In the genomic region with DNA sequence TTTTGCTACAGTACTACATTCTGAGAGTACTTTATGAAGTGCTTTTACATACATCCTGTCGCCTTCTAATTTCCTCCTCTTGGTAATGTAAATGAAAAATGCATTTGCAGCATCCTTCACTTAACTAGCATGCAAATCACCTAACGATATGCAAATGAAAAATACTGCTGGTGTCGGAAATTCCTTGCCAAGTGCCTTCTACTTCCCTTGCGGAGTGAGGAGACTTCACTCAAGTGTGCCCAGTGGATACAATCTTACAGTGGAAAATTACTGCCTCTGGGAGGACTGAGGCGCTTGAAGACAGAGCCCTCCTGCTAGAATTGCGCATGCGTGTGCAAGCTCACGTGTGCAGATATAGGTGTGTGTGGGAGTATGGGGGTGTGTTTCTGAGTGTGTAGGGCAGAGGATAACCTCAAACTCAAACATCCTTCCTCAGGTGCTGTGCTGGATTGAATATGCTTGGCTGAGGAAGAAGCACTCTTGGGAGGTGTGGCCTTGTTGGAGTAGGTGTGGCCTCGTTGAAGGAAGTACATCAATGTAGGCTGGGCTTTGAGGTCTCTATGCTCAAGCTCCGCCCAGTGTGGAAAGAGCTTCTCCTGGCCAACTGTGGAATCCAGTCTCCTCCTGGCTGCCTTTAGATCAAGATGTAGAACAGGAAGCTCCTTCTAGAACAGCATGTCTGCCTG, we compare ENCODE assay signal across 22 mouse cellular contexts. TPM values are rescaled to one million over a fixed set of nuclear protein-coding genes. Genes with fewer than 3 reads are reported as not detected.
A peak's percentile ranks its signal among the peaks of the same experiment; 100 is the strongest.
DNase-seq lines count a peak whose midpoint lies in the region; ATAC-seq lines count a peak whose summit lies in the region.
"Had no signal": no experiment of that assay in that cellular context is flagged by ENCODE, and none has a peak within 500 bp of the region (broad histone marks: within the 10 kb centered on the region; RNA-seq: fewer than 3 reads in every experiment).

No protein-coding gene starts in this region.

- no peak overlapping the region for H3K4me3 ChIP-seq in forebrain, embryonic 14.5 days (ENCODE audit: low read depth, low read length)
- no peak overlapping the region for H3K4me3 ChIP-seq in forebrain, embryonic 10.5 days
- no peak overlapping the region for H3K4me3 ChIP-seq in liver, embryonic 12.5 days
- H3K4me3 ChIP-seq: embryonic facial prominence, embryonic 10.5 days; erythroblast, embryonic 14.5 days; gastrocnemius, adult 2 months; liver, embryonic 13.5 days; midbrain, embryonic 10.5 days; stomach, embryonic 15.5 days had no signal

- H3K4me1 ChIP-seq in forebrain, embryonic 14.5 days (ENCODE audit: control insufficient read depth, insufficient read depth, low read length) = peaks cover 3% of the 10 kb centered on the region
- H3K4me1 ChIP-seq in forebrain, embryonic 10.5 days = no peaks in the 10 kb centered on the region
- H3K4me1 ChIP-seq in liver, embryonic 12.5 days = no peaks in the 10 kb centered on the region
- H3K4me1 ChIP-seq: embryonic facial prominence, embryonic 10.5 days; liver, embryonic 13.5 days; midbrain, embryonic 10.5 days; stomach, embryonic 15.5 days had no signal

- no peaks in the 10 kb centered on the region for H3K27me3 ChIP-seq in forebrain, embryonic 14.5 days (replicated peaks; ENCODE audit: control insufficient read depth, insufficient read depth, low read length)
- H3K27me3 ChIP-seq in forebrain, embryonic 10.5 days (ENCODE audit: poor library complexity, severe bottlenecking) = no peaks in the 10 kb centered on the region
- peaks cover 10% of the 10 kb centered on the region; the same call in 1 of the 2 replicates for H3K27me3 ChIP-seq in liver, embryonic 12.5 days (replicated peaks)
- H3K27me3 ChIP-seq: liver, embryonic 13.5 days; stomach, embryonic 15.5 days had no signal

- no peaks in the 10 kb centered on the region for H3K36me3 ChIP-seq in forebrain, embryonic 14.5 days (ENCODE audit: control insufficient read depth, insufficient read depth, low read length)
- H3K36me3 ChIP-seq in forebrain, embryonic 10.5 days (replicated peaks) = no peaks in the 10 kb centered on the region
- no peaks in the 10 kb centered on the region for H3K36me3 ChIP-seq in liver, embryonic 12.5 days
- H3K36me3 ChIP-seq: embryonic facial prominence, embryonic 10.5 days; liver, embryonic 13.5 days; midbrain, embryonic 10.5 days; stomach, embryonic 15.5 days had no signal

- 67% methylated on average over 10 of the region's 10 CpGs for WGBS in forebrain, embryonic 14.5 days
- WGBS in forebrain, embryonic 10.5 days = 88% methylated on average over 10 of the region's 10 CpGs
- WGBS in liver, embryonic 12.5 days (ENCODE audit: insufficient replicate concordance) = 64% methylated on average over 10 of the region's 10 CpGs

- no peak overlapping the region for H3K4me2 ChIP-seq in forebrain, embryonic 14.5 days (ENCODE audit: low read length)
- no peak overlapping the region for H3K4me2 ChIP-seq in liver, embryonic 12.5 days
- H3K4me2 ChIP-seq: liver, embryonic 13.5 days; stomach, embryonic 15.5 days had no signal

- H3K27ac ChIP-seq in forebrain, embryonic 14.5 days (ENCODE audit: low read depth, low read length) = no peak overlapping the region
- no peak overlapping the region for H3K27ac ChIP-seq in forebrain, embryonic 10.5 days
- H3K27ac ChIP-seq in liver, embryonic 12.5 days = no peak overlapping the region
- H3K27ac ChIP-seq: embryonic facial prominence, embryonic 10.5 days; gastrocnemius, adult 2 months; hindbrain, postnatal 0 days; liver, embryonic 13.5 days; midbrain, embryonic 10.5 days; stomach, embryonic 15.5 days had no signal

- no peak overlapping the region for H3K9ac ChIP-seq in forebrain, embryonic 14.5 days (ENCODE audit: low read length)
- H3K9ac ChIP-seq in liver, embryonic 12.5 days = no peak overlapping the region
- H3K9ac ChIP-seq: liver, embryonic 13.5 days; stomach, embryonic 15.5 days had no signal

- ATAC-seq in forebrain, embryonic 14.5 days = no peak
- ATAC-seq in liver, embryonic 12.5 days = no peak
- peak; percentile 72 for ATAC-seq in granulocyte monocyte progenitor cell, adult 5-6 weeks (replicated peaks; ENCODE audit: poor library complexity, severe bottlenecking)
- ATAC-seq: hindbrain, postnatal 0 days had no signal

- DNase-seq in forebrain, embryonic 14.5 days (ENCODE audit: low spot score) = peak; percentile 55
- DNase-seq in forebrain, embryonic 10.5 days (ENCODE audit: extremely low spot score, low spot score) = no peak
- DNase-seq in liver (peak; percentile 5), ES-CJ7 (ENCODE audit: low read depth, low spot score) (peak; percentile 70)
- DNase-seq in adrenal gland, adult 8-10 months = no peak
- no peak for DNase-seq in urinary bladder, postnatal 10 days (ENCODE audit: low spot score)
- DNase-seq: adrenal gland, postnatal 10 days; cerebellum, postnatal 10 days; gastrocnemius, adult 2 months; heart, postnatal 14 days; kidney, adult 9 months; left cerebral cortex, postnatal 4 days; liver, embryonic 13.5 days; retina, postnatal 1 day; spleen, adult 18-20 months had no signal

- H3K9me3 ChIP-seq in forebrain, embryonic 14.5 days (replicated peaks; ENCODE audit: control insufficient read depth, low read length) = no peaks in the 10 kb centered on the region
- H3K9me3 ChIP-seq in forebrain, embryonic 10.5 days = no peaks in the 10 kb centered on the region
- H3K9me3 ChIP-seq in liver, embryonic 12.5 days (replicated peaks) = no peaks in the 10 kb centered on the region
- H3K9me3 ChIP-seq: liver, embryonic 13.5 days; stomach, embryonic 15.5 days had no signal

RNA-seq across cellular contexts. Expression of a gene that starts 29.8 kb away (rescaled TPM):
- 11.1 and 14.7 TPM in 2 replicates for polyA plus RNA-seq in forebrain, embryonic 14.5 days (2014; fragmentation: Nextera tagmentation; extraction: Ambion mirVana)
- polyA plus RNA-seq in forebrain, embryonic 10.5 days (2016; fragmentation: Nextera tagmentation; extraction: Ambion mirVana) = 9.1 and 9.6 TPM in 2 replicates
- 5.5 and 5.9 TPM in 2 replicates for polyA plus RNA-seq in liver, embryonic 12.5 days (2016; fragmentation: Nextera tagmentation; extraction: Ambion mirVana)
- 39.2 and 51.1 TPM in 2 replicates for total RNA-seq in granulocyte monocyte progenitor cell, adult 5-6 weeks (2014; fragmentation: Nextera tagmentation)
- total RNA-seq in granulocyte monocyte progenitor cell, adult 5-6 weeks (2017) = 24.1 and 29.4 TPM in 2 replicates
- 10 to 100 TPM; 66.1 to 89.1 (median 73.7) TPM for total RNA-seq in adrenal gland, adult 8-10 months (2022)

Comparison
In these comparisons a context has a peak if more than half of its experiments do, and no peak if none do; other contexts are left out.
1. DNase-seq: peak in forebrain, embryonic 14.5 days (single experiment), liver (single experiment) and ES-CJ7 (single experiment); none in forebrain, embryonic 10.5 days (single experiment), adrenal gland, adult 8-10 months (single experiment) and urinary bladder, postnatal 10 days (single experiment).